Mouse (Mus musculus): ENCODE data around the gene Slc29a3. TPM values are rescaled to one million over a fixed set of nuclear protein-coding genes. Genes with fewer than 3 reads are reported as not detected.
"Not testable (repeated sequence)": the region's sequence is repeated elsewhere in the genome, so short reads cannot be mapped to it uniquely, and the experiment has no call there.

Gene Slc29a3
- total RNA-seq, 1 experiment from 2014 or later = 14.3 TPM

GRCm38 (mm10) chr10:60726896-60727295 is 25.7 kb downstream of the Slc29a3 start:
- no peak for DNase-seq

- no peak for DNase-seq
Measured at GRCm38 (mm10) chr10:60724496-60724895, 28.1 kb downstream of the Slc29a3 start.

- no peak for DNase-seq
Measured at GRCm38 (mm10) chr10:60723345-60723744, 29.2 kb downstream of the Slc29a3 start.

GRCm38 (mm10) chr10:60721640-60722039 is 31.0 kb downstream of the Slc29a3 start:
- no peak for DNase-seq

- no peak for DNase-seq
Measured at GRCm38 (mm10) chr10:60720461-60720860, 32.1 kb downstream of the Slc29a3 start.

GRCm38 (mm10) chr10:60718491-60718890 is 34.1 kb downstream of the Slc29a3 start:
- no peak for DNase-seq

- DNase-seq = no peak
Measured at GRCm38 (mm10) chr10:60716449-60716848, 36.1 kb downstream of the Slc29a3 start.

- not testable (repeated sequence) for DNase-seq
Measured at GRCm38 (mm10) chr10:60712299-60712698, 40.3 kb downstream of the Slc29a3 start.

GRCm38 (mm10) chr10:60708837-60709236 is 43.8 kb downstream of the Slc29a3 start:
- DNase-seq = no peak

GRCm38 (mm10) chr10:60706268-60706667 is 46.3 kb downstream of the Slc29a3 start:
- DNase-seq = no peak

- DNase-seq = no peak
Measured at GRCm38 (mm10) chr10:60705134-60705533, 47.5 kb downstream of the Slc29a3 start.

- no peak for DNase-seq
Measured at GRCm38 (mm10) chr10:60697775-60698174, 54.8 kb downstream of the Slc29a3 start.

- DNase-seq = peak; percentile 86
Measured at GRCm38 (mm10) chr10:60696975-60697374, 55.6 kb downstream of the Slc29a3 start.

- no peak for DNase-seq
Measured at GRCm38 (mm10) chr10:60696390-60696789, 56.2 kb downstream of the Slc29a3 start, which contains the start of gene Cdh23. TSS of gene Cdh23 (minus strand) at chr10:60696490.

GRCm38 (mm10) chr10:60691671-60692390 is 60.8 kb downstream of the Slc29a3 start:
- no peak for DNase-seq

- DNase-seq = peak; percentile 33
Measured at GRCm38 (mm10) chr10:60690960-60691359, 61.6 kb downstream of the Slc29a3 start.

GRCm38 (mm10) chr10:60689396-60689795 is 63.2 kb downstream of the Slc29a3 start:
- DNase-seq = no peak

GRCm38 (mm10) chr10:60687011-60687776 is 65.4 kb downstream of the Slc29a3 start:
- peak; percentile 70 for DNase-seq

GRCm38 (mm10) chr10:60686641-60686975 is 66.0 kb downstream of the Slc29a3 start:
- peak; percentile 10 for DNase-seq

GRCm38 (mm10) chr10:60685764-60686640 is 66.6 kb downstream of the Slc29a3 start:
- peak; percentile 57 for DNase-seq

- no peak for DNase-seq
Measured at GRCm38 (mm10) chr10:60678926-60679325, 73.7 kb downstream of the Slc29a3 start.

GRCm38 (mm10) chr10:60677319-60677718 is 75.3 kb downstream of the Slc29a3 start:
- no peak for DNase-seq

- no peak for DNase-seq
Measured at GRCm38 (mm10) chr10:60670166-60670565, 82.4 kb downstream of the Slc29a3 start.

Measured in adrenal gland, postnatal 14 days (tissue).